Mouse (Mus musculus) forebrain, postnatal 0 days (tissue): ENCODE measurements at regions not wholly inside any gene's neighbourhood (a gene's known extent, or its start where the extent isn't known, plus 50 kb on each side); places are given as distances from the start of the nearest gene placed in this dataset.

Source experiments
- ATAC-seq: fragments of 200-750 bp; cut with Nextera tagmentation; 2 replicates; pipeline ENCODE4 v1.8.0; 2017; ENCODE audit warnings: mild to moderate bottlenecking, moderate library complexity
- DNase-seq: peaks from one replicate; pipeline ENCODE4 v3.0.0-alpha.2; 2015
- H3K27ac ChIP-seq: fragments of 300-500 bp; sonication (generic); 2 replicates; pipeline ENCODE4 v1.5.1; 2014; ENCODE audit warnings: low read depth, mild to moderate bottlenecking, antibody characterized with exemption, low read length, moderate library complexity, mixed read lengths
- H3K27me3 ChIP-seq: fragments of 300-500 bp; sonication (generic); 2 replicates; pipeline ENCODE4 v1.6.1; 2014; ENCODE audit warnings: mild to moderate bottlenecking, low read length, mixed read lengths; ENCODE audit not compliant: insufficient read depth
- H3K36me3 ChIP-seq: fragments of 300-500 bp; sonication (generic); 2 replicates; pipeline ENCODE4 v1.6.1; 2014; ENCODE audit warnings: mild to moderate bottlenecking, moderate library complexity; ENCODE audit not compliant: insufficient read depth
- H3K4me1 ChIP-seq: fragments of 300-500 bp; sonication (generic); 2 replicates; pipeline ENCODE4 v1.6.1; 2014; ENCODE audit warnings: antibody characterized with exemption; ENCODE audit not compliant: insufficient read depth
- H3K4me2 ChIP-seq: fragments of 300-500 bp; sonication (generic); 2 replicates; pipeline ENCODE4 v1.6.1; 2014; ENCODE audit warnings: low read depth, mild to moderate bottlenecking, moderate library complexity
- H3K4me3 ChIP-seq: fragments of 300-500 bp; sonication (generic); 2 replicates; pipeline ENCODE4 v1.5.1; 2014; ENCODE audit warnings: low read depth, low read length, mixed read lengths
- H3K9ac ChIP-seq: fragments of 300-500 bp; sonication (generic); 2 replicates; pipeline ENCODE4 v1.6.1; 2014; ENCODE audit warnings: mild to moderate bottlenecking
- H3K9me3 ChIP-seq: fragments of 300-500 bp; sonication (generic); 2 replicates; pipeline ENCODE4 v1.6.1; 2016; ENCODE audit warnings: low read length
- CTCF ChIP-seq: sonication (generic); IDR thresholded peaks from 2 replicates; pipeline ENCODE4 v1.5.1; 2016; ENCODE audit warnings: antibody characterized with exemption, control low read depth, low read depth
- WGBS: fragments of 180-500 bp; shearing (Covaris S2); extraction: QIAGEN DNeasy Blood & Tissue Kit; methylation state at CpG from one replicate; pipeline ENCODE4 v1.1.7; 2014; 5-methylcytosine and 5-hydroxymethylcytosine counted together

DNA sequence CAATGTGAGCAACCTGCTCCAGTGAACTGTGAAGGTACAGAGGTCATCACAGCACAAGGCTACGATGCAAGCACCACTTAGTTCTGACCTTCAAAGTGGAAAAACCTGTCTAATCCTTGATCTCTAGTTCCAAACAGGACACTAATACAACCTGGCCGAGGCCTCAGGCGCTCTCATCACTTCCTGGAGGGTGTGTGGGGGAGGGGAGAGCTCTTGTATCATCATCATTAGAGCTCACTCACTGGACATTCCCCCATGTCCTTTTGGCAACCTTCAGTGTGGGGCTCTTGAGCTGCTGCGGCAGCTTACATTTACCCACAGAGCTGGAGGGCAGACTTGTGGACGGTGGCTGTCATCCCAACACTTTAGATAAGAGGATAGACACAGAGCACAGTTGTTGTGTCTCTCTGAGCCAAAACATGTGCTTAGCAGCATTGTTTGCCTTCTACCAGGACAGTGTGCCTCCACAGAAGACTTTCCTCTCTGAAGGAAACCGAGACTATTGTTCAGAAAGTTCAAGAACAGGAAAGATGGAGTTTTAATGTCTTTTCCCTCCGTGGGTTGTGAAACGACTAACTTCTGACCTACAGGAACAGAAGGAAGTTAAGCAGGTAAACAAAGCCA, 115.2 kb upstream of the Mylip start:
- H3K4me1 ChIP-seq: no peaks in the 10 kb centered on the region
- H3K36me3 ChIP-seq: no peaks in the 10 kb centered on the region
- H3K4me3 ChIP-seq: no peak overlapping the region
- WGBS: 87% methylated on average over 8 of the region's 8 CpGs
- H3K9me3 ChIP-seq: no peaks in the 10 kb centered on the region
- no peak overlapping the region for H3K4me2 ChIP-seq
- H3K27me3 ChIP-seq: no peaks in the 10 kb centered on the region
- H3K27ac ChIP-seq: no peak overlapping the region
- ATAC-seq (no peak), DNase-seq (no peak)
- no peak for TF ChIP-seq CTCF
- H3K9ac ChIP-seq: no peak overlapping the region

DNA sequence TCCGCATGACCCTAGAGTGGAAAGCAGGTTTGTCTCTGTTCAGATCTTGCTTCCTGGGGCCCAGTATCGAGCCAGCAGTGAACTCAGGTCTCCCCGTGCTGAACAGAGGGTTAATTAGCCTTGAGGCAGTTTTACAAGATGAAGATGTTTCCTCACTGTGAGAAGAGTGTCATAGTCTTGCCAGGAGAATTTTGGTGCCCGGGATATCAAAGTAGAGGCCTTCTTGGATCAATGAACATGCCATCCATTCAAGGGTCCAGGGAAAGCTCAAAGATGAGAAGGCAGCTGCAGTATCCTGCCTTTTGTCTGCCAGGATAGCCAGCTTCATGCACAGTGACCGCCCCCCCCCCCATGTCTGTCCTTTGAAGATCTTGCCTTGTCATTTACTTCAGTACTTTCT, 114.2 kb upstream of the Mylip start:
- DNase-seq (no peak), ATAC-seq (no peak)
- Histone ChIP-seq H3K36me3 (no peaks in the 10 kb centered on the region), H3K4me1 (no peaks in the 10 kb centered on the region), H3K27ac (no peak overlapping the region), H3K4me2 (no peak overlapping the region), H3K4me3 (no peak overlapping the region), H3K9me3 (no peaks in the 10 kb centered on the region), H3K9ac (no peak overlapping the region), H3K27me3 (no peaks in the 10 kb centered on the region)
- TF ChIP-seq CTCF: no peak
- WGBS: 77% methylated on average over 5 of the region's 5 CpGs

DNA sequence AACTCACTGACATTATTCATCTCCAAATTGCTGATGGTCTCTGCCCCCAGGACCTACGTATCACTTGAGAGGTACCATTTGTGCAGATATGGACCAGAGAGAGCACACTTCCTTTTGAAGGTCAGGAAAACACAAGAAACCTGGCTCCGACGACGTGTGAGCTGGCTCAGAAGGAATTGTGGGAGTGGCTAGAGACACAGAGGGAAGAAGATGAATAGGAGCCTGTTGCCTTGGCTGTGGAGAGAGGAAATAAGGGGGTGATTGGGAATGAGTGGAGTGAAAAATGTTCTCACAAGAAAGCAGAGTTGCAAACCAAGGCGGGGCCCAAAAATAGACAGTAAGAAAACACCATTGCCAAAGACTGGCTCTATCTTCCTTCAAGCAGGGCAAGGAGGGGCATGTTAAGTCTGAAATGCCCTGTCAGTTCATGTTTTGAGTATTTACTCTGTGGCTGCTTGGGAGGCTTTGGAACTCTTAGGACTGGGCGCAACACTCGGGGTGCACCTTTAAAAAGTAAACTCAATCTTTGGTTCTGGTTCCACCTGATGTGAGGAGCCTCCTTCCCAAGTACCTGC, 111.6 kb upstream of the Mylip start:
- no peak overlapping the region for H3K9ac ChIP-seq
- H3K4me3 ChIP-seq: no peak overlapping the region
- H3K4me1 ChIP-seq: no peaks in the 10 kb centered on the region
- H3K27me3 ChIP-seq: no peaks in the 10 kb centered on the region
- no peak for TF ChIP-seq CTCF
- no peaks in the 10 kb centered on the region for H3K36me3 ChIP-seq
- DNase-seq (no peak), ATAC-seq (no peak)
- no peak overlapping the region for H3K4me2 ChIP-seq
- no peak overlapping the region for H3K27ac ChIP-seq
- no peaks in the 10 kb centered on the region for H3K9me3 ChIP-seq
- 73% methylated on average over 7 of the region's 7 CpGs for WGBS

DNA sequence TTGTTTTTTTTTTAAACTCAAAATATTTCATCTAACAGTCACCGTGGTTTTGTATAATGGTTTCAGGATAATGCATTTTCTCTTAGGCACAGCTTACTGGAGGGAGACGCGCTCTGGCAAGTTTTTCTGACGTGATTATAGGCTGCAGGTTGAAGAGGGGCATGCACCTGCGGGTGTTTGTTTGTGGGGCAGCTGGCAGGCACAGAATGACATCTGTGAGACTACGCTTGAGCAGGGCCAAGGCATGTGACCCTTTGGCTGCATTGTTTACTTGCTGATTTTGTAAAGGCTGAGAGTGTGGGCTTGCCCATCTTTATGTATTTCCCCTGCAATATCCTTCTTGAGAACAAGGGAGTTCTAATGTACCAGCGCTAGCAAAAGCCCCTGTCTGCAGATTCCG, 108.4 kb upstream of the Mylip start:
- H3K27me3 ChIP-seq: no peaks in the 10 kb centered on the region
- DNase-seq (no peak), ATAC-seq (no peak)
- H3K27ac ChIP-seq: no peak overlapping the region
- no peak overlapping the region for H3K4me2 ChIP-seq
- no peaks in the 10 kb centered on the region for H3K9me3 ChIP-seq
- H3K4me1 ChIP-seq: no peaks in the 10 kb centered on the region
- no peaks in the 10 kb centered on the region for H3K36me3 ChIP-seq
- TF ChIP-seq CTCF: no peak
- 60% methylated on average over 8 of the region's 8 CpGs for WGBS
- no peak overlapping the region for H3K4me3 ChIP-seq
- H3K9ac ChIP-seq: no peak overlapping the region

DNA sequence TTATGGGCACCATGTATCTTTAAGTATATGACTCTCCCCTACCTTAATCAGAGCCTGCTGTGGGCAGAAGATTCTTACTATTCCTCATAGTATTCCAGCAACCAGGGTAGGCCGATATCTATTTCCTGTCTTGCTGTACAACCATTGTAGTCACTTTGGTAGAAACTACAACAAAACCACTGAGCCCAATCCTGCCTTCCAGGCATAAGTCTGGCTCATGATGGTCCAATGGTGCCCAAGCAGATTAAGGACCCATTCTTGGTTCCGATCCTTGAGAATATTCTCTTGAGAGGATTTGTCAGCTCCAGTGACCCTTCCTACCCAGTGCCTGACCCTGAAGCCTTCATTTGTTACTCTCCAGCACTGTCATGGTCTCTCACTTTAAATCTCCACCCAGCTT, 102.9 kb upstream of the Mylip start:
- TF ChIP-seq CTCF: no peak
- H3K9me3 ChIP-seq: no peaks in the 10 kb centered on the region
- WGBS: 94% methylated on average over 2 of the region's 2 CpGs
- H3K4me2 ChIP-seq: no peak overlapping the region
- no peaks in the 10 kb centered on the region for H3K36me3 ChIP-seq
- H3K27me3 ChIP-seq: no peaks in the 10 kb centered on the region
- no peak overlapping the region for H3K9ac ChIP-seq
- H3K27ac ChIP-seq: no peak overlapping the region
- no peak overlapping the region for H3K4me3 ChIP-seq
- H3K4me1 ChIP-seq: no peaks in the 10 kb centered on the region
- ATAC-seq: no peak
- DNase-seq: no peak

DNA sequence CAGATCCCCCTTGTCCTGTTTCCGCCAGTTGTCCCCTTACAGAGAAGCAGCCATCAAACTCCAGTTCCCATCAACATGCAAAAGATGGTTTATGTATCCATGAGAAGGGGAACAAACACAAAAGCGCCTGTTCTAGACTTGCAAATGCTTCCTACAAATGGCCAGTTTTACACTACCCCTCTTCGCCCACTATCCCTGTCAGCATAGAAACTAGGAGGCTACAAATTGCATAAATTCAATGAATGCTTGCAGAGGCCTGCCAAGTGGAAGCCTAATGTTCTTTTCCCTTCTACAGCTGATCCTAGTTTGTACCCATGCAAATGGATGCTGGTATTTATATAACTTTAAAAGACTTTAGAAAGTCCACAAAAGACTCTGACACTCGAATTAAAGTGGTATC, 102.3 kb upstream of the Mylip start:
- WGBS: 86% methylated on average over 4 of the region's 4 CpGs

DNA sequence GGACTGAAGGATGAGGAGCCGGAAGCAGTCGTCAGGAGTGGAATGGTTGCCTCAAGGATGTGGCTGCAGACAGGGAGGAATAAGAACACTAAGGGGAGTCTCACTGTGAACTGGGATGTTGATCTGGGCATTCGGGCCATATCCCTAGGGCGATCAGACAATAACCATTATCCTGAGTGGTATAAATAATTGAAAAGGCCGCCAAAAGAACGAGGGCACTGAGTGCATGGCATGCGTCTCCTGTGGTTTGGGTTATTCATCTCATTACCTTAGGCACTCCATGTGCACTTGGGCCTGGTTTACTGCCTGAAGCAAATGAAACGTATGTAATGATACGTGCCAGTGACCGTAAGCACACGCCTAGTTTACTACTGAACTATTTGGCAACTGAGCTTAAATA, 99.6 kb upstream of the Mylip start:
- Histone ChIP-seq H3K27ac (no peak overlapping the region), H3K4me2 (no peak overlapping the region), H3K36me3 (no peaks in the 10 kb centered on the region), H3K9me3 (no peaks in the 10 kb centered on the region), H3K9ac (no peak overlapping the region), H3K4me1 (no peaks in the 10 kb centered on the region), H3K27me3 (no peaks in the 10 kb centered on the region), H3K4me3 (no peak overlapping the region)
- 90% methylated on average over 11 of the region's 11 CpGs for WGBS
- DNase-seq (no peak), ATAC-seq (no peak)
- no peak for TF ChIP-seq CTCF

More for the DNA sequence above, 102.3 kb upstream of the Mylip start:
- no peak for TF ChIP-seq CTCF
- H3K4me3 ChIP-seq: no peak overlapping the region
- no peak overlapping the region for H3K4me2 ChIP-seq
- DNase-seq (no peak), ATAC-seq (no peak)
- no peaks in the 10 kb centered on the region for H3K36me3 ChIP-seq
- H3K27ac ChIP-seq: no peak overlapping the region
- no peaks in the 10 kb centered on the region for H3K27me3 ChIP-seq
- H3K4me1 ChIP-seq: no peaks in the 10 kb centered on the region
- H3K9ac ChIP-seq: no peak overlapping the region
- H3K9me3 ChIP-seq: no peaks in the 10 kb centered on the region
